Mouse (Mus musculus) adipocyte (in vitro differentiated cells): ENCODE results near the gene Slc25a3.
A peak's percentile ranks its signal among the peaks of the same experiment; 100 is the strongest.

ENCODE experiments used
- DNase-seq: peaks from one replicate; pipeline ENCODE4 v3.0.0-alpha.2; 2016; ENCODE audit warnings: low spot score

Gene Slc25a3

DNA sequence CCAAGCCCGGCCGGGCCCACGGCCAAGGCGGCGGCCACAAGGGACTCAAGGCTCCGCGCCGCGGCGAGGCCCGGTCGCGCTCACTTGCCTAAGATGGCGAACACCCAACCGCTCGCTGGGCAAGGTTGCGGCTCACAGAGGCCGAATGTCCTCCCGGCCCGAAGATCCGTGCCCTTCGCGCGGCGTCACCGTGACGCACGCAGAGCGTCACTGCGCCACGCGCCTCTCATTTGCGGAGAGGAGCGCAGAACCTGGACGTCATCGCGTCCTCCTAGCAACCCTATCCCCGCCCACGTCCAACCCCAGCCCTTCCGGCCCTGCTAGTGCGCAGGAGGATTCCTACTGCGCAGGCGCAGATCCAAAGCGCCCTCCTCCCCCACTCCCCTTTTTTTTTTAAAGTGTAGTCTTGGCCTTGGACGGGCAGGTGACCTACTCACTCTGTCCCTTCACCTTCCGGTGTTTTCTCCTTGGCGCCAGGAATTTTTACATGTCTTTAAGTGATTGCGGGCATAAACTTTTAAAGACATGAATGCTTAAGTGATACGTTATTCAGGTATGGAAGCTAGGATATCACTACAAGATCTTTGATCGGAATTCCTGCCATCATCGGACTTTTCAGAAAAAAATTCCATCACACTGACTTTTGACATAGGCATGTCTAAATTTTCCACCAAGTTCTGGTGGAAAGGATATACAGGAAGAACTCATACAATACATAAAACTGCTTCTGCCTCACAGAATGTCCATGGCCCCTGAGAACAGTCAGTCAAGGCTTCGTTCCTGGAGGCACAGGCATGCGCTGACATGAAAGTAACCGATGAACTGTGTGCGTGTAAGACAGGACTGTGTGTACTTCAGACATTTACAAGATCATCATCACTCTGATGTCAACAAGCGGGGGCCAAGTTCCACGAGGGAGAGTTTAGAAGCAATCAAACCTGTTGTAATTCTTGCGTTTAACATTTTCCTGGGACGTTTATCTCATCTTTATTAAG lies at the start of gene Slc25a3:
Gene Slc25a3, minus strand, starts transcription at position 232 of the 995 bp plus-strand sequence.
- DNase-seq, result peak; percentile 98

DNA sequence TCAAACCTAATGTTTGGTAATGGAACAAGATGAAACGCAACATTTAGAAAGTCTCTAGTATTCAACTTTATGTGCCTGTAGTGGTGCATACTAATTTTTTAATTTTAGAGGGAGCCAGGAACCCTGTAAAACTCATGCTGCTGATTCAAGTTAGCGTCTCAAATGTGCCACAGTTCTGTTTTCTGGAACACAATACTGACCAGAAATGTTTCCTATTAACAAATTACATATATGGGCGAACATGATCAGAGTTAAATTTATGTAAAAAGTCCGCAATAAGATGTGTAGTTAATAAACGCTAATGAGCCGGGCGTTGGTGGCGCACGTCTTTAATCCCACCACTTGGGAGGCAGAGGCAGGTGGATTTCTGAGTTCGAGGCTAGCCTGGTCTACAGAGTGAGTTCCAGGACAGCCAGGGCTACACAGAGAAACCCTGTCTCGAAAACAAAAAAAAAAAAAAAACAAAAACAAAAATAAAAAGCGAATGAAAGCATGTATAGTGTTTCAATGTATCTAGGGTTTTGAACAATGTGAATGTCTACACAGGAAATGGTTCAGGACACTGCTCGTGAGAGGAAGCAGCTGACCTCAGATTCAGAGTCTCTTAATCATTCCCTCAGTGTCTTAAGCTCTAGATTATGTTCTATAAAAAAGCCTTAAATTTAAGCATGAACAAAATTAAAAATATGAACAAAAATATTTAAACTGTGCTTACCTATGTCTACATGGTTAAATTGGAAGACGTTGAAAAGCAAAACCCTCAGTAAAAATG lies 48.7 kb upstream of the Slc25a3 start:
- DNase-seq, result no peak

- peak; percentile 83 for DNase-seq
Observed at GRCm38 (mm10) chr10:91171455-91172328, 47.8 kb upstream of the Slc25a3 start.

DNA sequence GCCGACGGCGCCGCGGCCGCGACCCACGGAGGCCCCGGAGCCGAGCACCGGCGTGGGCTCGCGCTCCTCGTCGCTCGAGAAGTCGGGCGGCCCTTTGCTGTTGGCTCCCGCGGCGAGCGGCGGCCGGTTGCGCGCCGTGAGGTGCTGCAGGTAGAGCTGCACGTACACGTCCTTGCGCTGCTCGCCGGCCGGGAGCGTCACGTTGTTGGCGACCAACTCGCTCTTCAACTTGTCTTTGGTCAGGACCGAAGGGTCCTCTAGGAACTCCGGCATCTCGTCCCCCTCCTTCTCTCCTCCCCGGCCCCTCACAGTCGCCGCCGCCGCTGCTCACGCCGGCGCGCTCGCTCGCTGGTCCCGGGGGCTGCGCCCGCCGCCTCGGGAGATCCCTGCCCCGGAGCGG lies 47.2 kb upstream of the Slc25a3 start:
- DNase-seq, result no peak

DNA sequence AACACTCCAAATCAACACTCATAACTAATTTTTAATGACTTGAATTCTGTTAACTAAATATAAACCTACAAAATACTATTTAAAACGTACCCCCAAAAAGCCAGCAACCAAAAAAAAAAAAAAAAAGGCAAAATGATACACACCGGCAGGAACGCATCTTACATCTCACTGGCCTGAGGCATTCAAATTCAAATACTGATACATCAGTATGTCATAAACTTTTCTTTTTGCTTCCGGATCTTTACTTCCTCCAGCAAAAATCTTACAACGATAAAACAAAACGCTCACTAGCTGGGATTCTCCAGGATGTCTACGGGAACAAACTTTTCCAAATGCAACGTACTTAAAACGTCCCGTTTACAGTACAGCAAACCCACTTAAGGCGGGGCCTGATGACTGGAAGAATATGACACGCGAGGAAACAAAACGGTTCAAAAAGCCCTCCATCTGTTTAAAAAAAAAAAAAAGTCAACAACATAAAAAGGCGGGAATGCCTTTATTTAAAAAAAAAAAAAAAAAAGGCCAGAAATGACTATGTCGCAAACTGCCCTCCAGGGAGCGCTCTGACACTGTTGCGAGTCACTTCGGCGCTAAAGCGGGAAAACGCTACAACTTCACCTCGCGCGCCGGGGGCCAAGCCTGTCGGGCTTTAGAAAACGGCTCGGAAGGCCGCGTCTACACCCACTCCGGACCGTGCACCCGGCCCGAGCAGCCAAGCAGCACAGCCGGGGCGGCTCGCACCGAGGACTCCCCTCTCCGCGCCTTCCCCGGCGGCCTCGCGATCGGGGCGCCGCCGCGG lies 46.5 kb upstream of the Slc25a3 start:
- DNase-seq, result peak; percentile 91

DNA sequence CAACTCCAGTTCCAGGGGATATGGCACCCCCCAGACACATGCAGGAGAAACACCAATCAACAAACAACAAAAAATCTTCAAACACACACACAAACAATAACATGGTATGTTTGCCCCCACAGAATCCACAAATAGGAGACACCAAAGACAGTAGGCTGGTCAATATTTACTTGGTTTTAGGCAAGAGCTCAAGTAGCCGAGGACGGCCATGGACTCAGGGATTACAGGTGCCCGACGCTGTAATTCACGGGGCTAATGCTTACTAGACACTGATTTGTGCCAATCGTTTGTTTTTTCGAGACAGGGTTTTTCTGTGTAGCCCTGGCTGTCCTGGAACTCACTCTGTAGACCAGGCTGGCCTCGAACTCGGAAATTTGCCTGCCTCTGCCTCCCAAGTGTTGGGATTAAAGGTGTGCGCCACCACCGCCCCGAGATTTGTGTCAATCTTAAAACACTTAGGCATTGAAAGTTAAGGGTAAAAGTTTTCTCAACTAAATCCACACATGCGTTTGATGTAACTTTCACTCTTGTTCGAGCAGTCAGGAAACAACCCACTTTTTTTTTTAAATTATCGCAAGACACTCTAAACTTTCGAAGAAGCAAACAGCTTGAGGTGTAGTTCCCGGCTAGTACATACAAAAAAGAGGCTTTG lies 45.7 kb upstream of the Slc25a3 start:
- DNase-seq, result no peak

GRCm38 (mm10) chr10:91167352-91167751 lies 43.5 kb upstream of the Slc25a3 start:
- DNase-seq, result no peak

DNA sequence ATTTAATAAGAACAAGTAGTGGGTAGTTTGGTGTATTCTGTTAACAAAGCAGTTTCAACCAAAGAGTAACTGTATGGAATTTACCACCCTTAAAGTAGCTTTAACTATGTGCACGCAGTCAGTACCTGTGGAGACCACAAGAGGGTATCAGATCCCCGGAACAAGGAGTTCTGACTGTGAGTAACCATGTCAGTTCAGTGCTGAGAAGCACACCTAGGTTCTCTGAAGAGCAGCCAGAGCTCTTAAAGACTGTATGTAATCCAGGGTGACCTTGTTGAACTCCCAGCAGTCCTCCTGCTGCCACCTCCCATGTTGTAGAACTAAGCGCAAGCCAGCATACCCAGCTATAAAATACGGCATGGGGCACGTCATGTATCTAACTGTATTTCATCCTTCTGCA lies 43.0 kb upstream of the Slc25a3 start:
- peak; percentile 31 for DNase-seq

- DNase-seq, result no peak
Observed at GRCm38 (mm10) chr10:91165850-91166249, 42.0 kb upstream of the Slc25a3 start.

DNA sequence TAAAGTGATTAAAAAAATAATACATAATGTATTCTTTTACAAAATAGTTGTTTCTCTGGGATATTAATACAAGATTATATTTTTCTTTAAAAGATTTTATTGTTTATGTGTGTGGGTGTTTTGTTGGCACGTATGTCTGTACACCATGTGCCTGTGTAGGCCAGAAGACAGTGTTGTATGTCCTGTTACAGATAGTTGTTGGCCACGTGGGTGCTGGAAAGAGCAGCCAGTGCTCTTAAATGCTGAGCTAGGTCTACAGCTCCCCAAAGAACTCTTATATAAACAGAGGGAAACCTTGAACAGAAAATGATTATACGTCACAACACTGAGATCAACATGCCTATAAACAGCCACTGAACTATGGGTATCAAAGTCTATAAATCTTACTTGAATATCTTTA lies 40.6 kb upstream of the Slc25a3 start:
- peak; percentile 39 for DNase-seq

DNA sequence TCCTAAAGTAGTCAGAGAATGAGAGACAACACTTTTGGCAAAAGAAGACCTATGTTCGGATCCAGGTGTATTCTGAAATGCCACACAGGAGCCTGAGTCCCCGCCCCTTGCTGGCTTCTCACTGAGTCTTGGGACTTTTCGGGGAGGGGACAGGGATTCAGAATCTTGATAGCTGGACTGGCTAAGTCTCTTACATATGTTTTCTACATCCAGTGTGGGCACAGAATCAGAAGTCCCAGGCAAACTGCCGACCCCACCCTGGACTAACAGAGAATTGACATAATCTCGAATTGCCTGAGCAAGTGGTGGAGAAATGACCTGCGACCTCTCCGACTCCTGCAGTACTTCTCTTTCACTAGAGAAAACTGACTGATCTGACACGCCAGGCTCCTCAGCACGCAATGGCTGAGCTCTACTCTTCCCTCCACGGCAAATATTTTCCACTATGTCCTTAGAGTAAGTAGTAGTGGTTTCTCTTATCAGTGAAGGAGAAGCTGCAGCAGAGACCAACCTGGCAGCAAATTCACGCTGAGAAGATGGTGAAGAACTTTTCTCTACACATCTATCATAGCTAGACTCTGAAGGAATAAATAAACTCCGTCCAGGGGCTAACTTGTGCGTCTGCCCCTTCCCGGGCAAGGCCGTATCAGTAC lies 38.8 kb upstream of the Slc25a3 start:
- no peak for DNase-seq

- DNase-seq, result no peak
Observed at GRCm38 (mm10) chr10:91162077-91162476, 38.2 kb upstream of the Slc25a3 start.

DNA sequence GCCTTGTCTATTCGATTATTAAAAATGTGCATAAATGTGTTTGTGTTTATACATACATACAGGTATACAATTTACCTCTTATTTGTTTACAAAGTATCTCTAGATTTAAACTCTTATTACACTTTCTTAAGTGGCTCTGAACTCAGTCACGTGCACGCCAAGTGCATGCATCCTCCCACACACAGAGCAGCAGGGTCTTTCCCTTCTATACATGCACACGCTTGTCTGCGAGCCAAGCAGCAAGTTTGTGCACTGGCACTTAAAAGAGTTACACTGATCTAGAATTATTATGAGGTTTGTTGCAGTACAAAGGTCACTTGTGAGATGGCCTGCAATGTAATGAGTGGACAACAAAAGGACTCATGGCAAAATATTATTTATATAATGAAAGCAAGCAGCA lies 37.1 kb upstream of the Slc25a3 start:
- DNase-seq, result no peak

DNA sequence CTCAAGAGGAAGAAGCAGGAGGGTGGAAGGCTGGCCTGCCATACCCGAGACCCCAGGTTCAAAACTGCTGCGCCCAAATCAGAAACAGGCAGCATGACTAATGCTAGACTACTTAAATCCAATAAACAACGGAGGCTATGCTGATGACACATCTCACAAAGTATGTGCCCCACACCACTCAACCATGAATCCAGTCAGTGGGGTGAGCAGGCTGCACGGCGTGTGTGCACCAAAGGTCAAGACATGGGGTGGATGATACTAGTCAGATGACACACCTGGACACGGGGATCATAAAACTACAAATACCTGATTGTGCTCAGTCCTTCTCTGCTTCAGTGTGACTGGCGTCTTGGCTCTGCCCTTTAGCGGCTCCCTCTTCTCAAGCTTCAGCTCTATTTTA lies 34.6 kb upstream of the Slc25a3 start:
- no peak for DNase-seq

GRCm38 (mm10) chr10:91156338-91156737 lies 32.5 kb upstream of the Slc25a3 start:
- DNase-seq, result no peak

DNA sequence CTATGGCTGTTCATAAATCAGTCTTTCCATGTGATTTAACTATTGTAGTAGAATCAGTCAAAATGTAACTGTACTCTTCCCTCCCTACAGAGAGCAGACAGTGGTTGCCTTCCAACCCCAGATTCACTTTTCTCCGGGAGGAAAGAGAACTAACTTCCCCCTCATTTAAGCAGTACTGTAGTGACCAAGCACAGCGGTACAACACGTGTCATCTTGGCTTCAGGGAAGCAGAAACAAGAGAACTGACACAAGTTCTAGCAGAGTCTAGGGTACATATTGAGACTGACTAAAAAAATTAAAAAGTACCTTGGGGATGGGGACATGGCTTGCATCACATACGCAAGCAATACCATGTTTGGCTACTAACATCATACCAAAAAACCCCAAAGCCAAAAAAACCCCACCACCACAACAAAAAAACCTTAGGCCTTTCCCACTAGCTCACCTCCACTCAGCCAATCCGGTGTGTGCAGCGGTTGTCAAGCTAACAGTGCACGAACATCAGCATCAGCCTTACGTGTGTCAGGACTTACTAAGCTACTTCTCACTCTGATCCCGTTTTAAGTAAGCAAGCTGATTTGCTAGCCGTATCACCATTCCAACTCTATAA lies 30.1 kb upstream of the Slc25a3 start:
- no peak for DNase-seq

DNA sequence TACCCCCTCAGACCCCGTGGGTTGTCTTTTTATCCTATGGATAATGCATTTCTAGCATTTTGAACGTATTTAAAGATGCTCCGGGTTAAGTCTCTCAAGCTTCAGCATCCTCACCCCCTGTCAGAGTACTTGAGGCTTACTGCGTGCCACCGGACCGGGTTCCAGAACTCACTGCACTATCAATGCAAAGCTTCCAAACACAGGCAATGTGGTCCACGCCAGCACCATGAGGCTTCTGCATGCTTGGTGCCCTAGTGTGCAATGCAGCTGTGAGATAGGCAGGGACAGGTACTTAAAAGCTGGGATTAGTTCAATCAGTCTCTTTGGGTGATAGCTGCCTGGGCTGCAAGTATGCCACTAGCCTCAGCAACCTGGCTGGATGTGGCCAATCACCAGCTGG lies 21.6 kb upstream of the Slc25a3 start:
- DNase-seq, result no peak

GRCm38 (mm10) chr10:91143313-91144230 lies 19.7 kb upstream of the Slc25a3 start:
- DNase-seq, result no peak
